Mouse (Mus musculus) forebrain, embryonic 12.5 days (tissue): Measurements from ENCODE around the gene Glis2. TPM values are rescaled to one million over a fixed set of nuclear protein-coding genes. Genes with fewer than 3 reads are reported as not detected.
A peak's percentile ranks its signal among the peaks of the same experiment; 100 is the strongest.

Experiments
- ATAC-seq: fragments of 200-750 bp; cut with Nextera tagmentation; 2 replicates; pipeline ENCODE4 v1.8.0; 2017; ENCODE audit warnings: moderate TSS enrichment; ENCODE audit not compliant: low FRiP score
- H3K27ac ChIP-seq: fragments of 300-500 bp; sonication (generic); 2 replicates; pipeline ENCODE4 v1.5.1; 2016; ENCODE audit warnings: mild to moderate bottlenecking
- H3K27me3 ChIP-seq: fragments of 300-500 bp; sonication (generic); 2 replicates; pipeline ENCODE4 v1.6.1; 2016; ENCODE audit warnings: mild to moderate bottlenecking
- H3K36me3 ChIP-seq: fragments of 300-500 bp; sonication (generic); replicated peaks from 2 replicates; pipeline ENCODE4 v1.6.1; 2016; ENCODE audit warnings: mild to moderate bottlenecking
- H3K4me1 ChIP-seq: fragments of 300-500 bp; sonication (generic); 2 replicates; pipeline ENCODE4 v1.6.1; 2016
- H3K4me2 ChIP-seq: fragments of 300-500 bp; sonication (generic); 2 replicates; pipeline ENCODE4 v1.6.1; 2016; ENCODE audit warnings: mild to moderate bottlenecking, moderate library complexity
- H3K4me3 ChIP-seq: fragments of 300-500 bp; sonication (generic); replicated peaks from 2 replicates; pipeline ENCODE4 v1.5.1; 2016; ENCODE audit warnings: mild to moderate bottlenecking
- H3K9ac ChIP-seq: fragments of 300-500 bp; sonication (generic); 2 replicates; pipeline ENCODE4 v1.6.1; 2016; ENCODE audit warnings: mild to moderate bottlenecking
- H3K9me3 ChIP-seq: fragments of 300-500 bp; sonication (generic); 2 replicates; pipeline ENCODE4 v1.6.1; 2016
- WGBS: fragments of 180-500 bp; shearing (Covaris S2); methylation state at CpG from one replicate; pipeline ENCODE4 v1.1.7; 2016; 5-methylcytosine and 5-hydroxymethylcytosine counted together
- polyA plus RNA-seq: library from polyadenylated mRNA; unstranded; fragments of >200 nt; fragmentation: Nextera tagmentation; extraction: Ambion mirVana; gene quantifications from 2 replicates; pipeline ENCODE4 v1.2.1, GENCODE M21; 2016

Glis2 gene
- polyA plus RNA-seq, 1 experiment from 2014 or later, result 22.0 TPM

- Histone ChIP-seq H3K4me3 (no peak overlapping the region), H3K27me3 (no peaks in the 10 kb centered on the region), H3K9me3 (no peaks in the 10 kb centered on the region), H3K4me2 (no peak overlapping the region), H3K36me3 (peaks cover 20% of the 10 kb centered on the region), H3K27ac (peak overlapping the region; percentile 9; the same call in 1 of the 2 replicates), H3K4me1 (peaks cover 31% of the 10 kb centered on the region), H3K9ac (peak overlapping the region; percentile 17; the same call in 1 of the 2 replicates)
- ATAC-seq, result no peak
- 32% methylated on average over 11 of the region's 11 CpGs for WGBS
These were observed 61.5 kb downstream of the Glis2 start for GRCm38 (mm10) chr16:4655764-4656570.

GRCm38 (mm10) chr16:4656571-4657081, 62.1 kb downstream of the Glis2 start:
- Histone ChIP-seq H3K27ac (no peak overlapping the region), H3K9ac (no peak overlapping the region), H3K4me2 (no peak overlapping the region), H3K36me3 (peaks cover 24% of the 10 kb centered on the region), H3K27me3 (no peaks in the 10 kb centered on the region), H3K9me3 (no peaks in the 10 kb centered on the region), H3K4me1 (peaks cover 31% of the 10 kb centered on the region), H3K4me3 (no peak overlapping the region)
- ATAC-seq, result no peak
- WGBS, result 61% methylated on average over 9 of the region's 9 CpGs

GRCm38 (mm10) chr16:4658781-4659245, 64.3 kb downstream of the Glis2 start:
- Histone ChIP-seq H3K9me3 (no peaks in the 10 kb centered on the region), H3K27ac (peak overlapping the region; percentile 74), H3K27me3 (no peaks in the 10 kb centered on the region), H3K4me1 (peaks cover 27% of the 10 kb centered on the region), H3K9ac (0 out of 2 replicates have a peak overlapping the region, but pooled peaks have one; percentile 33), H3K4me2 (peak overlapping the region; percentile 34; the same call in 1 of the 2 replicates), H3K4me3 (no peak overlapping the region), H3K36me3 (peaks cover 15% of the 10 kb centered on the region)
- whole genome bisulfite sequencing, result 30% methylated on average over 11 of the region's 11 CpGs
- ATAC-seq, result peak; percentile 61; the same call in 1 of the 2 replicates

- peaks cover 27% of the 10 kb centered on the region for H3K4me1 ChIP-seq
- 0 out of 2 replicates have a peak overlapping the region, but pooled peaks have one; percentile 33 for H3K9ac ChIP-seq
- no peaks in the 10 kb centered on the region for H3K9me3 ChIP-seq
- no peaks in the 10 kb centered on the region for H3K27me3 ChIP-seq
- WGBS, result 17% methylated on average over 2 of the region's 2 CpGs
- peak overlapping the region; percentile 74 for H3K27ac ChIP-seq
- peak; percentile 27; the same call in 1 of the 2 replicates for ATAC-seq
- no peak overlapping the region for H3K4me3 ChIP-seq
- H3K4me2 ChIP-seq, result peak overlapping the region; percentile 34; the same call in 1 of the 2 replicates
- H3K36me3 ChIP-seq, result peaks cover 15% of the 10 kb centered on the region
These were observed 64.8 kb downstream of the Glis2 start for GRCm38 (mm10) chr16:4659326-4659725.

GRCm38 (mm10) chr16:4661605-4662004, 67.1 kb downstream of the Glis2 start:
- Histone ChIP-seq H3K4me3 (no peak overlapping the region), H3K4me2 (no peak overlapping the region), H3K27me3 (no peaks in the 10 kb centered on the region), H3K36me3 (peaks cover 18% of the 10 kb centered on the region), H3K27ac (no peak overlapping the region), H3K4me1 (peaks cover 11% of the 10 kb centered on the region), H3K9me3 (no peaks in the 10 kb centered on the region), H3K9ac (no peak overlapping the region)
- ATAC-seq, result no peak
- 72% methylated on average over 2 of the region's 2 CpGs for WGBS

- Histone ChIP-seq H3K4me1 (peaks cover 6% of the 10 kb centered on the region), H3K4me3 (no peak overlapping the region), H3K9me3 (no peaks in the 10 kb centered on the region), H3K4me2 (no peak overlapping the region), H3K36me3 (peaks cover 30% of the 10 kb centered on the region), H3K27me3 (no peaks in the 10 kb centered on the region), H3K27ac (no peak overlapping the region), H3K9ac (no peak overlapping the region)
- no peak for ATAC-seq
- 90% methylated on average over 2 of the region's 2 CpGs for WGBS
These were observed 69.3 kb downstream of the Glis2 start for GRCm38 (mm10) chr16:4663806-4664205.

- no peak for ATAC-seq
- whole genome bisulfite sequencing, result 100% methylated on average over 2 of the region's 2 CpGs
- peaks cover 34% of the 10 kb centered on the region for H3K36me3 ChIP-seq
These were observed 71.2 kb downstream of the Glis2 start for GRCm38 (mm10) chr16:4665726-4666125.

GRCm38 (mm10) chr16:4667190-4667808, 72.8 kb downstream of the Glis2 start:
- Histone ChIP-seq H3K27me3 (no peaks in the 10 kb centered on the region), H3K4me2 (no peak overlapping the region), H3K4me3 (no peak overlapping the region), H3K4me1 (no peaks in the 10 kb centered on the region), H3K27ac (no peak overlapping the region), H3K9me3 (no peaks in the 10 kb centered on the region), H3K36me3 (peaks cover 23% of the 10 kb centered on the region), H3K9ac (no peak overlapping the region)
- peak; percentile 72 for ATAC-seq
- 30% methylated on average over 3 of the region's 3 CpGs for WGBS

More at GRCm38 (mm10) chr16:4665726-4666125, 71.2 kb downstream of the Glis2 start:
- no peak overlapping the region for H3K27ac ChIP-seq
- H3K4me1 ChIP-seq, result no peaks in the 10 kb centered on the region
- no peak overlapping the region for H3K9ac ChIP-seq
- no peak overlapping the region for H3K4me3 ChIP-seq
- H3K9me3 ChIP-seq, result no peaks in the 10 kb centered on the region
- H3K4me2 ChIP-seq, result no peak overlapping the region
- H3K27me3 ChIP-seq, result no peaks in the 10 kb centered on the region

- H3K9me3 ChIP-seq, result no peaks in the 10 kb centered on the region
- no peak for ATAC-seq
- H3K27me3 ChIP-seq, result no peaks in the 10 kb centered on the region
- H3K4me1 ChIP-seq, result no peaks in the 10 kb centered on the region
- H3K4me2 ChIP-seq, result no peak overlapping the region
- WGBS, result 82% methylated on average over 5 of the region's 5 CpGs
- no peak overlapping the region for H3K27ac ChIP-seq
- no peak overlapping the region for H3K4me3 ChIP-seq
- H3K36me3 ChIP-seq, result peaks cover 23% of the 10 kb centered on the region
- no peak overlapping the region for H3K9ac ChIP-seq
These were observed 75.8 kb downstream of the Glis2 start for GRCm38 (mm10) chr16:4670317-4670716.

GRCm38 (mm10) chr16:4674091-4674490, 79.6 kb downstream of the Glis2 start:
- H3K4me3 ChIP-seq, result no peak overlapping the region
- no peak overlapping the region for H3K4me2 ChIP-seq
- no peaks in the 10 kb centered on the region for H3K27me3 ChIP-seq
- H3K36me3 ChIP-seq, result peaks cover 14% of the 10 kb centered on the region
- H3K9ac ChIP-seq, result no peak overlapping the region
- peaks cover 13% of the 10 kb centered on the region for H3K4me1 ChIP-seq
- no peaks in the 10 kb centered on the region for H3K9me3 ChIP-seq
- WGBS, result 91% methylated on average over 4 of the region's 4 CpGs
- no peak overlapping the region for H3K27ac ChIP-seq
- ATAC-seq, result no peak
